Mouse (Mus musculus): ENCODE measurements around the gene Adam1a.

DNA sequence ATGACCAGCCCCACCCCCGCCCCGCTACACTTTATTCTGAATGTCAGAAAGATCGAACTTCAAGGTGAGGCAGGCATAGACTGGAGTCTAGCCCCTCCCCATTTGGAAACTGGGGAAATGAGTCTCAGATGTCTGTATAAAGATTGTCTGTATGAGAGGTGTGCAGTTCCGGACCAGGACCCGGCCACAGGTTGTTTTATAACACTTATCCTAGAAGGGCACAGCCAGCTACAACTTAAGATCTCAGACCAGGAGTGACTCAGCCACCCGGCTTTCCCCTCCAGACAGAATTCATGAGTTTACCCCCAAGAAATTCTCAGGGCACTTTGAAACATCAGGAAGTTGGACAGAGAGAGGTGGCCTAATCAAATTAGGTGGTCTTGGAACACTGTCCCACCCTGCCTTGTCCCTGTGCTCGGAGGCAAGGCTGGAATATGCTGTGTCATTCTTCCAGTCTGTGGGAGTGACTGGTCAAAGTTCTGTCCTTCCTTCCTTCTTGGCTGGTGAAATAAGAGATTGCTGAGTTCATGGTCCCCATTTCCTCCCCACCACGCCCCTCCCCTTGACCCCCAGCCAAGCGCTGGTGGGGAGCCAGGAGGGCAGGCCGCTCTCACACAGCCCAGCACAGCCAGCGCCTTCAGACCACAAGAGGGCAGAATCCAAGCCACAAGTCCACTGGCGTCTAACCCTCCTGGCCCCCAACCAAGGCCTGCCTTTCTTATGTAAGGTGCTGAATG is 38.7 kb upstream of the Adam1a start:
- TF ChIP-seq CTCF (IDR thresholded peaks at IDR 0.05; ENCODE audit: low read depth, low read length) = no peak
- TF ChIP-seq POLR2AphosphoS5 (IDR thresholded peaks at IDR 0.05; ENCODE audit: insufficient replicate concordance, low read depth, low read length) = no peak
- no peak for TF ChIP-seq GATA1 (IDR thresholded peaks at IDR 0.05; ENCODE audit: borderline replicate concordance, low read length)
- TF ChIP-seq TAL1 (conservative IDR thresholded peaks at IDR 0.05; ENCODE audit: low read depth, low read length) = no peak
- TF ChIP-seq GATA2 (IDR thresholded peaks at IDR 0.05; ENCODE audit: borderline replicate concordance, low read depth, low read length) = no peak

All from G1E (cell line).